Mouse (Mus musculus) intestine, postnatal 0 days (tissue): Measurements from ENCODE around the gene Tpd52l1. TPM values are rescaled to one million over a fixed set of nuclear protein-coding genes. Genes with fewer than 3 reads are reported as not detected.
"Not testable (repeated sequence)": the region's sequence is repeated elsewhere in the genome, so short reads cannot be mapped to it uniquely, and the experiment has no call there.

Experiments used
- ATAC-seq: fragments of 200-750 bp; cut with Nextera tagmentation; 2 replicates; pipeline ENCODE4 v1.8.0; 2017; ENCODE audit warnings: mild to moderate bottlenecking, moderate TSS enrichment, moderate library complexity
- H3K27ac ChIP-seq: fragments of 300-500 bp; sonication (generic); 2 replicates; pipeline ENCODE4 v1.5.1; 2014; ENCODE audit warnings: mild to moderate bottlenecking, low read depth, low read length, moderate library complexity
- H3K27me3 ChIP-seq: fragments of 300-500 bp; sonication (generic); replicated peaks from 2 replicates; pipeline ENCODE4 v1.6.1; 2014; ENCODE audit warnings: low read length, mixed read lengths; ENCODE audit not compliant: control insufficient read depth, insufficient read depth
- H3K36me3 ChIP-seq: fragments of 300-500 bp; sonication (generic); 2 replicates; pipeline ENCODE4 v1.6.1; 2014; ENCODE audit warnings: mild to moderate bottlenecking, moderate library complexity; ENCODE audit not compliant: control insufficient read depth, insufficient read depth
- H3K4me1 ChIP-seq: fragments of 300-500 bp; sonication (generic); replicated peaks from 2 replicates; pipeline ENCODE4 v1.6.1; 2014; ENCODE audit warnings: antibody characterized with exemption, low read length, mixed read lengths; ENCODE audit not compliant: control insufficient read depth, insufficient read depth
- H3K4me2 ChIP-seq: fragments of 300-500 bp; sonication (generic); replicated peaks from 2 replicates; pipeline ENCODE4 v1.6.1; 2014; ENCODE audit warnings: low read depth, mild to moderate bottlenecking, moderate library complexity
- H3K4me3 ChIP-seq: fragments of 300-500 bp; sonication (generic); 2 replicates; pipeline ENCODE4 v1.5.1; 2014; ENCODE audit warnings: low read depth, low read length
- H3K9ac ChIP-seq: fragments of 300-500 bp; sonication (generic); 2 replicates; pipeline ENCODE4 v1.6.1; 2014; ENCODE audit warnings: mild to moderate bottlenecking, low read depth, low read length
- H3K9me3 ChIP-seq: fragments of 300-500 bp; sonication (generic); 2 replicates; pipeline ENCODE4 v1.6.1; 2016; ENCODE audit warnings: mixed run types; ENCODE audit not compliant: control insufficient read depth
- CTCF ChIP-seq: sonication (generic); IDR thresholded peaks from 2 replicates; pipeline ENCODE4 v1.5.1; 2016; ENCODE audit warnings: low read depth, mild to moderate bottlenecking, control low read depth, antibody characterized with exemption, moderate library complexity
- WGBS: fragments of 180-500 bp; shearing (Covaris S2); extraction: QIAGEN DNeasy Blood & Tissue Kit; methylation state at CpG from one replicate; pipeline ENCODE4 v1.1.7; 2014; 5-methylcytosine and 5-hydroxymethylcytosine counted together
- polyA plus RNA-seq: library from polyadenylated mRNA; unstranded; fragments of >200 nt; fragmentation: Nextera tagmentation; extraction: Ambion mirVana; gene quantifications from 2 replicates; pipeline ENCODE4 v1.2.1, GENCODE M21; 2015

Tpd52l1 gene
- polyA plus RNA-seq, 1 experiment from 2014 or later: 8.7 TPM

- 44% methylated on average over 1 of the region's 1 CpGs for WGBS
- H3K4me3 ChIP-seq: no peak overlapping the region
- H3K27me3 ChIP-seq: no peaks in the 10 kb centered on the region
- no peaks in the 10 kb centered on the region for H3K36me3 ChIP-seq
- no peak for TF ChIP-seq CTCF
- no peak overlapping the region for H3K27ac ChIP-seq
- ATAC-seq: no peak
- H3K4me2 ChIP-seq: no peak overlapping the region
- H3K9me3 ChIP-seq: no peaks in the 10 kb centered on the region
- H3K9ac ChIP-seq: no peak overlapping the region
- no peaks in the 10 kb centered on the region for H3K4me1 ChIP-seq
Observed at GRCm38 (mm10) chr10:31392990-31393389, 52.8 kb downstream of the Tpd52l1 start.

DNA sequence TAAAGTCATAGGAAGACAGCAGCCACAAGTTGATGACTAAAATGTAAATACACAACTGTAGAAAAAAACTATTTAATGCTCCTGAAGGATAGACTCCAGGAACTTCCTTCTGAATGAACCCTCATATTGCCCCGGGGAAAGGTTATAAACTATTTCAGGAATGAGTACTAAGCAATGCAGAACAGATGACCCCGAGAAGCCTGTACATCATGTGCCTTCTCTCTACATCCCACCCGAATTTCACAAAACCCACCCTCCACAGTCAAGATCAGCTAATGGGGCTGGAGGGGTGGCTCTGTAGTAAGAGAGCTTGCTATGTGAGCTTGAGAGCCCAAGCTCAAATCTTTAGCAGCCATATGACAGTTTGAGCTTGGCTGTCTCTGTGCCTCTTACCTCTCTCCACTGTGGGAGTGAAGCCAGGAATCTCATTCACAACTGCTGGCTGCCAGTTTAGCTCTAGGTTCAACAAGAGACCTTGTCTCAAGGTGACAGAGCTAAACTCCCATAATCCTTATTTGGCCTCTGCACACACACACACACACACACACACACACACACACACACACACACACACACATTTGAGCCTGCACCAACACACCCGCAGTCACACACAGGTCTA, 54.9 kb downstream of the Tpd52l1 start:
- no peak for ATAC-seq
- Histone ChIP-seq H3K4me1 (no peaks in the 10 kb centered on the region), H3K27me3 (no peaks in the 10 kb centered on the region), H3K27ac (no peak overlapping the region), H3K9me3 (no peaks in the 10 kb centered on the region), H3K4me3 (no peak overlapping the region), H3K9ac (no peak overlapping the region), H3K36me3 (no peaks in the 10 kb centered on the region), H3K4me2 (no peak overlapping the region)
- TF ChIP-seq CTCF: no peak
- WGBS: 63% methylated on average over 4 of the region's 4 CpGs

GRCm38 (mm10) chr10:31388566-31388965, 57.2 kb downstream of the Tpd52l1 start:
- H3K4me1 ChIP-seq, H3K4me3 ChIP-seq, H3K9me3 ChIP-seq, H3K9ac ChIP-seq, H3K27me3 ChIP-seq, H3K27ac ChIP-seq, H3K4me2 ChIP-seq, ATAC-seq, H3K36me3 ChIP-seq: not testable (repeated sequence)
- 82% methylated on average over 1 of the region's 1 CpGs for WGBS

DNA sequence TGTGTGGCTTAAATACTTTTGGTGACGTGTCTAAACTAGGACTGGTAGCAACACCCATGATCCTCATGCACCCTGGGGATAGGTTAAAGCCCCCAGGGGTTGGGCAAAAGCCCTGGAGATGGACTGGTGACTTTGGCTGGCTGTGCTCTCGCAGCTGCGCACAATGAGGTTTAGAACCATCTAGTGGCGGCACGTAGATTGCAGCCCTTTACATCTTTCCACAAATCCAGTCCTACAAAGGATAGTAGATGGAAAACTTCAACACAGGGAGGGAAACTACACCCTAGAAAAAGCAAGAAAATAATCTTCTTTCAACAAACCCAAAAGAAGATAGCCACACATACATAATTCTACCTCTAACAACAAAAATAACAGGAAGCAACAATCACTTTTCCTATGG, 75.6 kb downstream of the Tpd52l1 start:
- H3K9me3 ChIP-seq, H3K4me3 ChIP-seq, H3K36me3 ChIP-seq, H3K4me2 ChIP-seq, H3K9ac ChIP-seq, H3K4me1 ChIP-seq, H3K27ac ChIP-seq, ATAC-seq, H3K27me3 ChIP-seq: not testable (repeated sequence)
- peak; percentile 59 for TF ChIP-seq CTCF
- 15% methylated on average over 4 of the region's 5 CpGs for WGBS

GRCm38 (mm10) chr10:31359749-31360148, 86.0 kb downstream of the Tpd52l1 start:
- ATAC-seq: no peak
- H3K27ac ChIP-seq: no peak overlapping the region
- H3K27me3 ChIP-seq: no peaks in the 10 kb centered on the region
- H3K9ac ChIP-seq: no peak overlapping the region
- no peaks in the 10 kb centered on the region for H3K9me3 ChIP-seq
- H3K36me3 ChIP-seq: no peaks in the 10 kb centered on the region
- 84% methylated on average over 4 of the region's 4 CpGs for WGBS
- no peak overlapping the region for H3K4me3 ChIP-seq
- H3K4me2 ChIP-seq: no peak overlapping the region
- no peaks in the 10 kb centered on the region for H3K4me1 ChIP-seq
- no peak for TF ChIP-seq CTCF

- Histone ChIP-seq H3K4me2 (no peak overlapping the region), H3K36me3 (no peaks in the 10 kb centered on the region), H3K9ac (no peak overlapping the region), H3K27me3 (no peaks in the 10 kb centered on the region), H3K4me3 (no peak overlapping the region), H3K9me3 (no peaks in the 10 kb centered on the region), H3K27ac (no peak overlapping the region), H3K4me1 (no peaks in the 10 kb centered on the region)
- no peak for TF ChIP-seq CTCF
- WGBS: 73% methylated on average over 7 of the region's 7 CpGs
- no peak for ATAC-seq
Observed at GRCm38 (mm10) chr10:31354886-31355461, 90.8 kb downstream of the Tpd52l1 start.
